Mouse (Mus musculus): ENCODE data around the gene B3gnt4. TPM values are rescaled to one million over a fixed set of nuclear protein-coding genes. Genes with fewer than 3 reads are reported as not detected.

Gene B3gnt4
- polyA plus RNA-seq (2014; fragmentation: Nextera tagmentation; extraction: Ambion mirVana) = 0.23 and 0.60 TPM in 2 replicates

DNA sequence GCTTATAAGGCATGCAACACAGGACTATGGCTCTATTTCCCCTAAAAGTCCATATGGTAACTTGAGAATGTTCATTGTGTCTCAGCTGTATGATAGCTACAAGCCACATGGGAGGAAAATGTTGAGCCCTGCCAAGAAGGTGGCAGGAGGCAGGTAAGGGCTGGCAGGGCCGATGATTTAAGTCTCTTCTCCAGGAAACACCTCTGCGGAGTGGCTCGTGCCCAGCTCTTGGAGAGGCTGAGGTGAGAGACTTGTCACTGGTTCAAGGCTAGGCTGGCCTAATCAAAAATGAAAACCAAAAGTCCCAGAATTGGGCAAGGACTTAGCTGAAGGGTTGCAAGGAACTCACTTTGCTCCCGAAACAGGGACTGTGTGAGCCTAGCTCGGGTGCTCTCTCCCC is at the start of gene B3gnt4:
B3gnt4 (plus strand) TSS at position 301 of the 400 bp plus-strand sequence.
- Histone ChIP-seq H3K9me3 (ENCODE audit: control insufficient read depth, low read length) (no peaks in the 10 kb centered on the region), H3K27me3 (ENCODE audit: control insufficient read depth, insufficient read depth, low read length) (no peaks in the 10 kb centered on the region), H3K4me1 (ENCODE audit: control insufficient read depth, insufficient read depth, low read length) (no peaks in the 10 kb centered on the region), H3K9ac (ENCODE audit: low read length) (no peak within 1 kb of the TSS), H3K4me3 (ENCODE audit: low read depth, low read length) (no peak within 1 kb of the TSS; the same call in 1 of the 2 replicates), H3K4me2 (ENCODE audit: low read depth, severe bottlenecking) (no peak within 1 kb of the TSS), H3K36me3 (ENCODE audit: control insufficient read depth, insufficient read depth, low read length) (no peaks in the 10 kb centered on the region), H3K27ac (replicated peaks; ENCODE audit: low read depth, low read length) (no peak within 1 kb of the TSS)
- DNase-seq (ENCODE audit: low spot score) = no peak
- WGBS = 93% methylated on average over 5 of the region's 5 CpGs
- no peak for ATAC-seq (ENCODE audit: insufficient number of reproducible peaks, low FRiP score, low TSS enrichment, low read depth)

DNA sequence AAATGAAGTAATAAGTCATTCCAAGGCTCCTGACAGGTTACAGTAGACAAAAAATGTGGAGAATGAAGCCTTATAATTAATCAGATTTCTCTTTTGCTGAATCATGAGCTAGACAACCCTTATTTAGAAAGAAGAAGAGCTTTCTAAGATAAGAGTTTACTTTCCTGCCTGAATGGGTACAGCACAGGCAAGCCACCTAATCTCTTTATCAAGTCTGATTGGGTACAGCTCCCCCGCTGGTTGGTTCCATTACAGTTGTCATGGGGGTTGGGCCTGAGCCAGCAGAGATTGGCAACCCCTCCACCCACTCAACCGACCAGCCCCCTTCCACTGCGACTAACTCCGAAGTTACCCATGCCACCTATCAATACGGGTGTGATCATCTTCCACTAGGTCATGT is 48.8 kb upstream of the B3gnt4 start:
- H3K4me2 ChIP-seq (ENCODE audit: low read depth, severe bottlenecking) = no peak overlapping the region
- H3K27me3 ChIP-seq (ENCODE audit: control insufficient read depth, insufficient read depth, low read length) = no peaks in the 10 kb centered on the region
- DNase-seq (ENCODE audit: low spot score) (no peak), ATAC-seq (ENCODE audit: insufficient number of reproducible peaks, low FRiP score, low TSS enrichment, low read depth) (no peak)
- H3K9ac ChIP-seq (ENCODE audit: low read length) = no peak overlapping the region
- H3K36me3 ChIP-seq (ENCODE audit: control insufficient read depth, insufficient read depth, low read length) = no peaks in the 10 kb centered on the region
- H3K4me3 ChIP-seq (ENCODE audit: low read depth, low read length) = no peak overlapping the region
- H3K9me3 ChIP-seq (ENCODE audit: control insufficient read depth, low read length) = no peaks in the 10 kb centered on the region
- no peaks in the 10 kb centered on the region for H3K4me1 ChIP-seq (ENCODE audit: control insufficient read depth, insufficient read depth, low read length)
- WGBS = 72% methylated on average over 5 of the region's 5 CpGs
- H3K27ac ChIP-seq (replicated peaks; ENCODE audit: low read depth, low read length) = no peak overlapping the region

DNA sequence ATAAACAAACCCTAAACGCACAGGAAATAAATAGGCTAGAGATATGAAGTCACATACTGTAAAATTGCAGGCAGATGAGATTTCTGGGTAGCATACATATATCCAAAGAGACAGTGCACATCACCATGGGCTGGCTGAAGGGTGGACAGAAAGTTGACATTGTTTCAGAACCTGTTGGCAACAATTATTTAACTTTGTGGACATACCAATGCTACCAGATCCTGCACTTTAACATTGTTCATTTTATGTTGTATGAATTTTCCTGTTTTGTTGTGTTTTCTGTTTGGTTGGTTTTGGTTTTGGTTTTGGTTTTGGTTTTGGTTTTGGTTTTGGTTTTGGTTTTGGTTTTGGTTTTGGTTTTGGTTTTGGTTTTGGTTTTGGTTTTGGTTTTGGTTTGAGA is 45.6 kb upstream of the B3gnt4 start:
- no peak for DNase-seq (ENCODE audit: low spot score)
- no peaks in the 10 kb centered on the region for H3K36me3 ChIP-seq (ENCODE audit: control insufficient read depth, insufficient read depth, low read length)
- WGBS = 82% methylated on average over 1 of the region's 1 CpGs
- no peaks in the 10 kb centered on the region for H3K9me3 ChIP-seq (ENCODE audit: control insufficient read depth, low read length)
- no peaks in the 10 kb centered on the region for H3K27me3 ChIP-seq (ENCODE audit: control insufficient read depth, insufficient read depth, low read length)
- no peaks in the 10 kb centered on the region for H3K4me1 ChIP-seq (ENCODE audit: control insufficient read depth, insufficient read depth, low read length)
- H3K27ac ChIP-seq (replicated peaks; ENCODE audit: low read depth, low read length) = no peak overlapping the region
- no peak for ATAC-seq (ENCODE audit: insufficient number of reproducible peaks, low FRiP score, low TSS enrichment, low read depth)
- H3K4me3 ChIP-seq (ENCODE audit: low read depth, low read length) = no peak overlapping the region
- H3K4me2 ChIP-seq (ENCODE audit: low read depth, severe bottlenecking) = no peak overlapping the region
- H3K9ac ChIP-seq (ENCODE audit: low read length) = no peak overlapping the region

DNA sequence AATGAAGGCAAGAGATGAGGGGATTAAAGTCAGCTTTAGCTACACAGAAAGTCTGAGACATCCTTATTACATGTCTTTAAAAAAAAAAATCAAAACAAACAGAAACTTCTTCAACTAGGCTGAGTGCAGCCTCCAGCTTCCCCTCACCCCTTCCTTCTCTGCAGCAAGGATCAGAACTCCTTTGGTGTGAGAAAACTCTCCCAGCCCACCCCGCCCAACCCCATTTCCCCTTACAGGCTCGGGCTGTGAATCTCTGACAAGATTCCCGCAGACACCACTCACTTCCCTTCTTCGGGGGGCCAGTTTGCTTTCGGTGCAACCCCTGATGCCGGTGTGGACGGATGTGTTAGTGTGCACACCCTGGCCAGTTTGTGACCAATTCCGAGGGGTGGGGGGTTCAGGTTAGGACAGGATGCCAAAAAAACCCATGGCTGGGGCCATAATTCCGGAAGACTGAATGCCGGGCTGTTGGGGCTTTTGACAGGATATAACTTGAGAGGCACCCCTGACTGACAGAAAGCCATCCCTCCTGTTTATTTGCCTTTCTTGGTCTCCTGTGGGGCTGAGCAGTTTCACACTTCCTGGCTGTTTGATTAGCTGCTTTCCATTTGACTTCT is 39.4 kb upstream of the B3gnt4 start:
- H3K4me1 ChIP-seq (ENCODE audit: control insufficient read depth, insufficient read depth, low read length) = no peaks in the 10 kb centered on the region
- 19% methylated on average over 10 of the region's 10 CpGs for WGBS

DNA sequence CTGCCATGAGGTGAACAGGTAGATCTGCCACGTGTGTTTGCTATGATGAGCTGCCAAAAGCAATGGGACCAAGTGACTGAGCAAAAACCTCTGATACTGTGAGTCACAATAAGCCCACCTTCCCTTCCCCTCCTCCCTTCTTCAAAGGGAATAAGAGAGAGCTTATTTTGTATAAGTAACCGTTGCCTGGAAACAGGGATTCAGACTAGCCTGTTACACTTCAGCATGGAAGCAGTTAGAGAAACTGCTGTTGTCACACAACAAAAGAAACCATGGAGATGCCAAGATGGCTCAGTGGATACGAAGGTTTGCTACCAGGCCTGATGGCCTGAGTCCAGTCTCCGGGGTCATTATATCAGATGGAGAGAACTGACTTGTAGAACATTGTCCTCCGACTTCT is 36.4 kb upstream of the B3gnt4 start:
- no peak overlapping the region for H3K4me3 ChIP-seq (ENCODE audit: low read depth, low read length)
- no peaks in the 10 kb centered on the region for H3K27me3 ChIP-seq (ENCODE audit: control insufficient read depth, insufficient read depth, low read length)
- H3K36me3 ChIP-seq (ENCODE audit: control insufficient read depth, insufficient read depth, low read length) = no peaks in the 10 kb centered on the region
- no peaks in the 10 kb centered on the region for H3K9me3 ChIP-seq (ENCODE audit: control insufficient read depth, low read length)
- no peak overlapping the region for H3K9ac ChIP-seq (ENCODE audit: low read length)
- no peak overlapping the region for H3K27ac ChIP-seq (replicated peaks; ENCODE audit: low read depth, low read length)
- 87% methylated on average over 5 of the region's 5 CpGs for WGBS
- H3K4me1 ChIP-seq (ENCODE audit: control insufficient read depth, insufficient read depth, low read length) = no peaks in the 10 kb centered on the region
- H3K4me2 ChIP-seq (ENCODE audit: low read depth, severe bottlenecking) = no peak overlapping the region
- ATAC-seq (ENCODE audit: insufficient number of reproducible peaks, low FRiP score, low TSS enrichment, low read depth) (no peak), DNase-seq (ENCODE audit: low spot score) (no peak)

More for the DNA sequence above, 39.4 kb upstream of the B3gnt4 start:
- Histone ChIP-seq H3K4me2 (ENCODE audit: low read depth, severe bottlenecking) (no peak overlapping the region), H3K9ac (ENCODE audit: low read length) (no peak overlapping the region), H3K4me3 (ENCODE audit: low read depth, low read length) (no peak overlapping the region), H3K36me3 (ENCODE audit: control insufficient read depth, insufficient read depth, low read length) (no peaks in the 10 kb centered on the region), H3K27me3 (ENCODE audit: control insufficient read depth, insufficient read depth, low read length) (no peaks in the 10 kb centered on the region), H3K27ac (replicated peaks; ENCODE audit: low read depth, low read length) (no peak overlapping the region), H3K9me3 (ENCODE audit: control insufficient read depth, low read length) (no peaks in the 10 kb centered on the region)
- ATAC-seq (ENCODE audit: insufficient number of reproducible peaks, low FRiP score, low TSS enrichment, low read depth) (no peak), DNase-seq (ENCODE audit: low spot score) (no peak)

DNA sequence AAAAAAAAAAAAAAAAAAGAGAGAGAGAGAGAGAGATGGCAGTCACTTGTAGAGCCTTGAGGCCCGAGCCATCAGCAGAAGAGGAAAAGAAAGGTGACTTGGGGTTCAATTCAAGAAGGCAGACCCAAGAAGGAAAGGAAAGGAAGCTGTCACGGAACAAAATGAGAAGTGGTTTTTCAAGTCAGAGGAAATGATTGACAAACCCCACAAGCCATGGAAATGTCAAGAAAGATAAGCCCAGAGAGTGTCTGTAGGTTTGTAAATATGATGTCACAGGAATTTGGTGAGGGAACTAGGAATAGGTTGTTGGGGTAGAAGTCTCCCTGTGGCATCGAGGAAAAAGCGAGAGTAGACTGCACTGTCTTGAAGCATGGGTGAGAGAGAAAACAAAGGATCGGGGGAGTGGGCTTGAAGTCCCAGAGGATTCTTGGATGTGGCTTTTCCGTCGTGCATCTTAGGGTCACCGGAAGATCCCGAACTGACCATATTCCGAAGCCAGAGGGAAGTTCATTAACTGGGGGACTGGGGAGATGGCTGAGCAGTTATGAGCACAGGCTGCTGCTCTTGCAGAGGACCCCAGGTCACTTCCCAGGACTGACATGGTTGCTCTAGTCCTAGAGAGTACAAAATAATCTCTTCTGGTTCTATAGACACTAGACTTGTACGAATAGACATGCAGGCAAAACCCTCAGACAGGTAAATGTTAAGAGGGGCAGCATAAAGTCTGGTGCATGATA is 22.4 kb upstream of the B3gnt4 start:
- no peaks in the 10 kb centered on the region for H3K36me3 ChIP-seq (ENCODE audit: control insufficient read depth, insufficient read depth, low read length)
- H3K4me3 ChIP-seq (ENCODE audit: low read depth, low read length) = no peak overlapping the region
- H3K9me3 ChIP-seq (ENCODE audit: control insufficient read depth, low read length) = no peaks in the 10 kb centered on the region
- H3K4me2 ChIP-seq (ENCODE audit: low read depth, severe bottlenecking) = no peak overlapping the region
- no peak for DNase-seq (ENCODE audit: low spot score)
- H3K9ac ChIP-seq (ENCODE audit: low read length) = no peak overlapping the region
- ATAC-seq (ENCODE audit: insufficient number of reproducible peaks, low FRiP score, low TSS enrichment, low read depth) = no peak
- peaks cover 11% of the 10 kb centered on the region for H3K4me1 ChIP-seq (ENCODE audit: control insufficient read depth, insufficient read depth, low read length)
- H3K27ac ChIP-seq (replicated peaks; ENCODE audit: low read depth, low read length) = no peak overlapping the region
- H3K27me3 ChIP-seq (ENCODE audit: control insufficient read depth, insufficient read depth, low read length) = no peaks in the 10 kb centered on the region
- WGBS = 85% methylated on average over 11 of the region's 11 CpGs

DNA sequence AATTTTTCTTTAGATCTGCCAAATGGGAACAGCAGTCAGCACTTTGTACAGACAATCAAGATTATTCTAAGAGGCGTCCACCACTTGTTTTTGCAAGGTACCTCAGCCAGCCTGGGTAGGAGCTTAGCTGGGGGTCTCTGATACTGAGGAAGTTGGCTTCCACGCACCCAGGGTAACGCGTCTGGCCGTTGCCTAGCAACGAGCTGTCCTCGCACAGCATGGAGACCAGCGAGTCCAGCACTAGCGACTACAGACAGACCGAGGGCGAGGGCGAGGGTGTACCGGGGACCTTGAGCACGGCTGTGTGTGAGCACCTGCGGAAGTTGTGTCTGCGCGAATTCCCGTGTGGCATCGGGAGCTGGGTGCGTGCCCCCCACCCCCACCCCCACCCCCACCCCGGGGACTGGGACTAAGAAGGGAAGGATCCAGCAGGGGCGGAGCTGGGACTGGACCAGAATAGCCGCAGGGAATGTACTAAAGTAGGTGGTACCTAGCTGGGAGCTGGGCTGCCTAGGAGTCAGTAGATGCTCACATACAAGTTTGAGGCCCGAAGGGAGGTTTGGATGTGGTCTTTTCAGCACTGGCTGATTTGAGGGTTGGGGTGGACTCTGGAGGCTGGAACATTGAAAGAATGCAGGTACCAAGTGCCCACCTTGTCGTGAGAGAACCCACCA is 21.0 kb upstream of the B3gnt4 start, which contains the start of the genes Lrrc43 and Il31:
Lrrc43 (plus strand) TSS at position 194 of the 674 bp plus-strand sequence.
Il31 (minus strand) TSS at position 378 of the 674 bp plus-strand sequence.
- H3K27ac ChIP-seq (replicated peaks; ENCODE audit: low read depth, low read length) = no peak within 1 kb of the TSS
- ATAC-seq (ENCODE audit: insufficient number of reproducible peaks, low FRiP score, low TSS enrichment, low read depth) = peak; percentile 54; the same call in 1 of the 2 replicates
- peaks cover 11% of the 10 kb centered on the region for H3K4me1 ChIP-seq (ENCODE audit: control insufficient read depth, insufficient read depth, low read length)
- no peaks in the 10 kb centered on the region for H3K9me3 ChIP-seq (ENCODE audit: control insufficient read depth, low read length)
- H3K27me3 ChIP-seq (ENCODE audit: control insufficient read depth, insufficient read depth, low read length) = no peaks in the 10 kb centered on the region
- no peaks in the 10 kb centered on the region for H3K36me3 ChIP-seq (ENCODE audit: control insufficient read depth, insufficient read depth, low read length)
- H3K9ac ChIP-seq (ENCODE audit: low read length) = no peak within 1 kb of the TSS
- 0 out of 2 replicates have a peak within 1 kb of the TSS, but pooled peaks have one; percentile 5 for H3K4me3 ChIP-seq (ENCODE audit: low read depth, low read length)
- peak within 1 kb of the TSS; percentile 41 for H3K4me2 ChIP-seq (ENCODE audit: low read depth, severe bottlenecking)
- WGBS = 9% methylated on average over 25 of the region's 25 CpGs
- peak; percentile 61 for DNase-seq (ENCODE audit: low spot score)

DNA sequence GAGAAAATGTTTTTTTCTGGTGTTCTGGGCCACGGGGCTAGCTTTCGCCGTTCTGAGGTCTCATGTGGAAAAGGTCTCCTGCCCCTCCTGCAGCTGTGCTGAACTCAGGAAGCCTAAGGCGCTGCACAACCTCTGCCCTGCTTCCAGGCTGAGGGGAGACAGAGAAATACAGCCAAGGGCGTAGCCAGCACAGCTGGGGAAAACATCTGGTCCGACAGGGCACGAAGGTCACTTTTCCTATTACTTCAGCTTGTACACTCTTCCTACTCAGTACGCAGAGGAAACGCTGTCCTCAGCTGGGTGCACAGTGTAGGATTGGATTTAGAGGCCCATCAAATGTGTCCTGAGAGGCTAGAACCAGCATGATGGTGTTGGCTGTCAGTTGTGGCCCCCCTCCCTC is 20.3 kb upstream of the B3gnt4 start:
- ATAC-seq (ENCODE audit: insufficient number of reproducible peaks, low FRiP score, low TSS enrichment, low read depth) (no peak), DNase-seq (ENCODE audit: low spot score) (peak; percentile 42)
- no peaks in the 10 kb centered on the region for H3K9me3 ChIP-seq (ENCODE audit: control insufficient read depth, low read length)
- H3K36me3 ChIP-seq (ENCODE audit: control insufficient read depth, insufficient read depth, low read length) = no peaks in the 10 kb centered on the region
- WGBS = 32% methylated on average over 9 of the region's 9 CpGs
- H3K4me2 ChIP-seq (ENCODE audit: low read depth, severe bottlenecking) = no peak overlapping the region
- H3K27me3 ChIP-seq (ENCODE audit: control insufficient read depth, insufficient read depth, low read length) = no peaks in the 10 kb centered on the region
- no peak overlapping the region for H3K9ac ChIP-seq (ENCODE audit: low read length)
- H3K27ac ChIP-seq (replicated peaks; ENCODE audit: low read depth, low read length) = no peak overlapping the region
- no peak overlapping the region for H3K4me3 ChIP-seq (ENCODE audit: low read depth, low read length)
- H3K4me1 ChIP-seq (ENCODE audit: control insufficient read depth, insufficient read depth, low read length) = peaks cover 11% of the 10 kb centered on the region
